Mouse (Mus musculus) heart, adult 9 months (tissue): ENCODE measurements at regions not wholly inside any gene's neighbourhood (a gene's known extent, or its start where the extent isn't known, plus 50 kb on each side); places are given as distances from the start of the nearest gene placed in this dataset.

Experiments used
- DNase-seq, 2 experiments: peaks; one replicate each; pipeline ENCODE4 v3.0.0; 2022; ENCODE audit warnings: low spot score in 2 of 2

DNA sequence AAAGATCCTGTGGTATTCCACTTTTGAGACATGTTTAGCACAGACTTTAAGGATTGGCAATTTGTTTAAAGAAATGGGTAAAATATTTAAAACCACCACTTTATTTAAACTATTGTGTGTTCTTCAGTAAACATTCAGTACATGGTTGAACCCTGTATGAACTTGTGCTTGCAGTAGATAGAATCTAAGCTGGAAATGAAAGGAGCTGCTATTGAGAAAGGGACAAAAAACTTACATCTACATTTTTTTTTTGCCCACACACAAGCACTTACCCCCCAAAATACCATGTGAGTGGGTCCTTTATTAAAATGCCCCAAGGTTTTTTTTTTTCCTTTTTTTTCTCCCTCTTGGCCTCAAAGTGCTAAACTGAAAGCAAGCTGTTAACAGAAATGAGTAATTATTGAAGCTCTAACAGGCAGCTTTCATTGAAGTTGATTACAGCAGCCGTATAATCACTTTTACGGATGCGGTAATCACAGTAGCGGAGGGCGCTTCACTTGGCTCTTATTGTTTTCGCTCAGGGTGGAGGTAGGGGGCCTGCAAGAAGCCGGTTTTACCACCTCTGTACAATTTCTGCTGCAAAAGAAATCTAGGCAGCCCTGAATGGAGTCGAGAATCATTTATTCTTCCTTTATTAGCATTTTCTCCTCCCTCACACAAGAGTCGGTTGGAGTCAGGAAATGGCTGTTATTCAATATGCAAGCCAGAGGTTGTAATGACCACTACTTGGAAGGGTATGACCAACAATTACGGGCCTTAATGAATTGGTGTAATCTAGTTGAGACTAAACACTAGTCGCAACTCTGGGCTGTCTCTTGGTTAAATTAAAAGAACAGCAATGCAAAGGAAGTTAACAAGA lies 257.7 kb downstream of the Lmo4 start:
- DNase-seq = no peak

- no peak for DNase-seq
Measured at GRCm38 (mm10) chr3:143939068-143939709, 265.8 kb downstream of the Lmo4 start.

- DNase-seq = no peak
Measured at GRCm38 (mm10) chr3:143925322-143925721, 279.7 kb downstream of the Lmo4 start.

GRCm38 (mm10) chr3:143919744-143920143 lies 285.3 kb downstream of the Lmo4 start:
- DNase-seq = no peak

DNA sequence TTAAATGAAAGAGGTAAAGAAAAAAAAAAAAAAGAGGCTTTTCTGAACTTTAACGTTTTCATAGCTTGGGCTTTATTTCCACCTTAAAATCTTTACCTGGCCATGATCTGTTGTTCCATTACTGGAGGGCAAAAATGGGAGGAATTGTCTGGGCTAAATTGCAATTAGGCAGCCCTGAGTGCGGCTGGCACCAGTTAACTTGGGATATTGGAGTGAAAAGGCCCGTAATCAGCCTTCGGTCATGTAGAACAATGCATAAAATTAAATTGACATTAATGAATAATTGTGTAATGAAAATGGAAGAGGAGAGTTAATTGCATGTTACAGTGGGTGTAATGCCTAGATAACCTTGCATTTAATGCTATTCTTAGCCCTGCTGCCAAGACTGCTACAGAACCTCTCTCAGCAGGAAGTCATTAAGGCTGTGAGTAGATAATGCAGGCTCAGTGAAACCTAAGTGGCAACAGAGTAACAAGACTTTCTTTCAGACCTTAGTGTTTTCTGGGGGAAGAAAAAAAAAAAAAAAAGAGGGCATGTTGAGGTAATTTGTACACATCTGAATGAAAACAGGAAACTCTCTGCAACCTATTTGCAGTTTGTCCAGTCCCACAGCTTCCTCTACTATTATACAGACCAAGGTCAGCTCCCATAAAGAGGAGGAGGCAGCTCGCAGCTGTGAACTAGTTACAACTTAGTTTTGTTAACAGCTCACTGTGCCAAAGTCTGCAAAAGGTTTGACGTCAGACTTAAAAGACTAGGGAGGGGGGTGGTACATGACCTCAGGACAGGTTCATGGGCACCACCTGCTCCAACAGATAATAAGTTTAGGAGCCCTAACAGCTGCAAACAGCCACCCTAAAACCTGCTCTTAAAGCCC lies 290.4 kb downstream of the Lmo4 start:
- no peak for DNase-seq

- DNase-seq = no peak
Measured at GRCm38 (mm10) chr3:143913044-143913574, 291.9 kb downstream of the Lmo4 start.

DNA sequence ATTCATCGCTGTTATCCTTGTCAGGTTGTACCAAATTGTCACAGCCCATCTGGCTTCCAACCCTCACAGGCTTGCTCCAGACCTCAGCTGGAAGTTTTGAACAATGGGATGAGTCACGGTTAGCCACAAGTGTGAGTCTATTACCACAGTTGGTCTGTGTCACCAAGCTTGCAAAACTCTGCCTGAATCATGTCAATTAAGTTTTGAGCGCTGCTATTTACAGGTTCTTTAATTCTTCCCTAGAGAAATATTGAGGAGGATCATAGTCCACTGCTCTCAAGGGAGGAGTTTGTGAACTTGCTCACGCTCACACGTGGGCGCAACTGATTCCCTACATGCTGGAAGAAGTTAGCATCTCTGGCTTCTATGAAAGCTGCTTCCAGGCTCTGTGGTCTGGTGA lies 292.6 kb downstream of the Lmo4 start:
- no peak for DNase-seq

GRCm38 (mm10) chr3:143909341-143909740 lies 295.7 kb downstream of the Lmo4 start:
- DNase-seq = no peak

- no peak for DNase-seq
Measured at GRCm38 (mm10) chr3:143903421-143903820, 301.6 kb downstream of the Lmo4 start.

DNA sequence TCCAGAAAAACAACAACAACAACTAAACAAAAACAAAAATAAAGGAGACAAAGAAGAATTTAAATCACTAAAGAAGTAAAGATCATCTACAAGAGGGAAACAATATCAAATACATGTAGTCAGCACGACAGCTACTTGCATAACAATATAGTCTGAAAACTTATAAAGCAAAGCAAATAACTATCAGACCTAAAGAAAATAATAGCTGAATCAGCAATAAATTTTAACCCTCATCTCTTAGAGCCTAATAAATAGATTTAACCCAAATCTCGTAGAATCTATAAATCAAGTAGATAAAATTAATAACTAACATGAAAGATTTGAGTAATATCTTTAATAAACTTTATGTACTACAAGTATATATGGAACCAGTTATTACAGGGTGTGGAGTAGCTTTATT lies 324.2 kb downstream of the Lmo4 start:
- DNase-seq = no peak

- no peak for DNase-seq
Measured at GRCm38 (mm10) chr3:143873876-143874275, 331.1 kb downstream of the Lmo4 start.

DNA sequence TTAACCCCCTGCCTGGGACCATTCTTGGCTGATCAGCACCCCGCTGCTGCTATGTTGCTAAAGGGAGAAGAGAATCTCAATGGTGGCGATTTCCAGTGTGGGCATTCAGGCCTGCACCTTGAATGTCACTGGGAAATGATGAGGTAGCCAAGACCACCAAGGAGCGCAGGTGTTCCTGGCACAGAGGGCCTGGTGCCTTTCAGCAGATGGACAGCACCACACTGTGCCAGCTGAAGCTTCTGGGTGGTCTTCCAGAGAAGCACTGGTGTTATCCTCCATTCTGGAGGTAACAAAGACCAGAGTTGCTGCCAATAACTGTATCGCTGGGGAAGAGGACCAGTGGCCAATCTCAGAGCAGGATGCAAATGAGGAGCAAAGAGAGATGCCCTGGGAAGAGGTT lies 338.5 kb downstream of the Lmo4 start:
- no peak for DNase-seq

- DNase-seq = no peak
Measured at GRCm38 (mm10) chr3:143865626-143866025, 339.4 kb downstream of the Lmo4 start.

DNA sequence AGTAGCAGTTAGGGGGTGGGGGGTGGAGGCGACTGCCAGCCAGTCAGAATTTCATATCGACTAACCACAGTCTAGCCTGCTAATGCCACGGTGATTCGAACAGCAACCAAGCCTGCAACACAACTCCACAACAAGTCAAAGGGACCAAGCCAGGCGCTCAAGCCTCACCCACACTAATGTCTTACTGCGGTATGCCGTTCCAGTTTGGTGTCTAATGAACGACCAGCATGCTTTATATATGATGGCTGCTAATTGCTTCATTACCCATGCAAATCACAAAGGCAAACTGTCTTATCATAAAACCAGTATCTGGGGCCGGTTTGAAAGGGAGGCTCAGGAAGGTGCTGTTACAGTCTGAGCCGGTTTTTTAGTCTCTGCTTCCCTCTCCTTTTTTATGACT lies 340.5 kb downstream of the Lmo4 start:
- DNase-seq = no peak

- no peak for DNase-seq
Measured at GRCm38 (mm10) chr3:143862531-143862930, 342.5 kb downstream of the Lmo4 start.

GRCm38 (mm10) chr3:143861866-143862265 lies 343.2 kb downstream of the Lmo4 start:
- no peak for DNase-seq

- DNase-seq = no peak
Measured at GRCm38 (mm10) chr3:143835611-143836240, 369.3 kb downstream of the Lmo4 start.

GRCm38 (mm10) chr3:143834725-143835124 lies 370.3 kb downstream of the Lmo4 start:
- DNase-seq = no peak

DNA sequence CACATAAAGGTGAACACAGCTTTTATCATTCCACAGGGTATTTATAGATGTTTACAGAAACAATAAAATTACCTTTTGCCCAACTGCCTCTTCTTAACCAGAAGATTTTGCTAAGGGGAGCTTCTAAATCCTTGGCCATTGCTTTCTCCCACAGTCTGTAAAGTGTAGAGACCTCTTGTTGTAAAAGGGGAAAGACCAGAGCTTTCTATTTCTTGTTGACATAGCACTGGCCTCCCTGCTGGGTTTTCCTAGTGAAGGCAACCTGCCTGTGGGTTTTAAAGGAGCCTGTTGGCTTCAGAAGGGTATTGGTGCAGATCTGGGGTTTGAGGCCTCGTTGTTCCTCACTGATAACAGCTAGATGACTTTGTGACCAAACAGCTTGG lies 381.6 kb downstream of the Lmo4 start:
- no peak for DNase-seq

DNA sequence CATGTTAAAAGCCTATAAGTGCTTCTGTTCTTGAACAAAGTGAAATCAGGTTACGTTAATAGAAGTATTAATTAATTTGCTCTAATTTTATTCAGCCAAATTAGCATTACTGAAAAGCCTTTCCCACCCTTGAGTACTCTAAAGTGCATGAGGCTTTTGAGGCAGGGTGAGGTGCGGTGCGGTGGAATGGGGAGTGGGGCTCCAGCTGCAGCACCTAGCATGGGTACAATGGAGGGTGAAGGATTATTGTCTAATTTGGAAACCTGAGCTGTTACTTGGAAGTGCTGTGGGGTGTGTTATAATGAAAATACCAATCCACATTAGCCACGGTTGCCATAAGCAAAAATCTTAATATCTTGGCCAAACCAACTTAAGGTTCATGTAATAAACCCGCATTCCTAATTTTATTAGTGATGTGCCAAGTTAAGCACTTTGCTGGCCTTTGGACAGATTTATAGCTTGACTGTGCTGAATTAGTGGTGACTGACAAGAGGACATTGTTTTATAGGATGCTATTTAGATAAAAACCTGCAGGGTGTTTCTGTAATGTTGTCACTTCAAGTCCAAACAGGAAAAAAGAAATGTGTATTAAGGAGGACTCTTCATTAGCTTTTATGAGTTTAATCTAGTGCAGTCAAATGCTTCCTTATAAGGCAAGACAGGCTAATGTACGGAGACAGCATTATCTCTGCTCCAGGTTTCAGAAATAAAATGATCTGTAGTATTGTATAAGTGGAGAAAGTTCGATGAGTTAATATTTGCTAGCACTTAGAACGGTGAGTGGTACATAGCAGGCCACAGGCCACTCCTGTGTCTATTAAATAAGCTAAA lies 382.2 kb downstream of the Lmo4 start:
- no peak for DNase-seq

GRCm38 (mm10) chr3:143807544-143807943 lies 397.5 kb downstream of the Lmo4 start:
- no peak for DNase-seq
